Mouse (Mus musculus): Measurements from ENCODE around the gene Slc12a8. TPM values are rescaled to one million over a fixed set of nuclear protein-coding genes. Genes with fewer than 3 reads are reported as not detected.

Gene Slc12a8
- total RNA-seq, 2 experiments from 2014 or later = 0.92 to 1.3 TPM

DNA sequence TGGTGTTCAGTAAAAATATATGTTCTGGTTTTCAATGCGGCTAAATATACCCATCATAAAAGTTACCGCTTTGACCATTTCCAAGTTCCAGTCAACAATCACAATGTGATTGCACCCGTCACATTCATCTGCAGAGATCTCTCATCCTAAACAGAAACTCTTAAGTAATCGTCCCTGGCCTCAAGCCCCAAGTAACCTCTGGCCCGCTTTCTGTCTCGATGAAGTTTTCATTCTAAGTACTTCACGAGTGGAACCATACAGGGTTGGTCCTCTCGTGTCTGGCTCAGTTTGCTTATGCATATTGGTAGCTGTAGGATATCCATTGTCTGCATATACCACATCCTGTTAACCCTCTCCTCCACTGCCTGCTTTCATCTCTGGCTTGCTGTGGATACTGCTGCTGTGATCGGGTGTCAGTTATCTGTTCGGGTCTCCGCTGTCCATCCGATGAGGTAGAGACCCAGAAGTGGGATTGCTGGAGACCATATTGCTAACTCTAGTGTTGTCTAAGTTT, 181.2 kb downstream of the Slc12a8 start:
- DNase-seq = no peak

GRCm38 (mm10) chr16:33700584-33700983, 183.5 kb downstream of the Slc12a8 start:
- DNase-seq = no peak

DNA sequence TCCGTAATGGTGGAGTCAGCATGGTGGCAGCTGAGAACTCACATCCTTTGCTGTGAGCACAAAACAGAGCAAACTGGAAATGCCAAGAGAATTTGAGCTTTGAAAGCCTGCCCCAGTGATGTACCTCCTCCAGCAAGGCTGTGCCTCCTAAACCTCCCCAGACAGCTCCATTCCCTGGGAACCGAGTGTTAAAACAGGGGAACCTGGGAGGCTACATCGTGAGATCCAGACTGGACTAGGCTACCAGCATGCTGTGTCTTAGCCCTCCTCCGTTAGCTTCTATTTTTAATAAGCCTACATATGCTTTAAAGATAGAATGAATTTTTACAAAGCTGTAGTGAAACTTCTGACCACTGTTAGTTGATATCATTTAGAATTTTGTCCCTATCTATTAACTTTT, 184.7 kb downstream of the Slc12a8 start:
- DNase-seq = no peak

- DNase-seq = no peak
Measured at GRCm38 (mm10) chr16:33704289-33704688, 187.2 kb downstream of the Slc12a8 start.

- peak; percentile 64 for DNase-seq
Measured at GRCm38 (mm10) chr16:33705258-33705657, 188.1 kb downstream of the Slc12a8 start.

- no peak for DNase-seq
Measured at GRCm38 (mm10) chr16:33706111-33706890, 189.2 kb downstream of the Slc12a8 start.

GRCm38 (mm10) chr16:33708031-33708430, 190.9 kb downstream of the Slc12a8 start:
- no peak for DNase-seq

DNA sequence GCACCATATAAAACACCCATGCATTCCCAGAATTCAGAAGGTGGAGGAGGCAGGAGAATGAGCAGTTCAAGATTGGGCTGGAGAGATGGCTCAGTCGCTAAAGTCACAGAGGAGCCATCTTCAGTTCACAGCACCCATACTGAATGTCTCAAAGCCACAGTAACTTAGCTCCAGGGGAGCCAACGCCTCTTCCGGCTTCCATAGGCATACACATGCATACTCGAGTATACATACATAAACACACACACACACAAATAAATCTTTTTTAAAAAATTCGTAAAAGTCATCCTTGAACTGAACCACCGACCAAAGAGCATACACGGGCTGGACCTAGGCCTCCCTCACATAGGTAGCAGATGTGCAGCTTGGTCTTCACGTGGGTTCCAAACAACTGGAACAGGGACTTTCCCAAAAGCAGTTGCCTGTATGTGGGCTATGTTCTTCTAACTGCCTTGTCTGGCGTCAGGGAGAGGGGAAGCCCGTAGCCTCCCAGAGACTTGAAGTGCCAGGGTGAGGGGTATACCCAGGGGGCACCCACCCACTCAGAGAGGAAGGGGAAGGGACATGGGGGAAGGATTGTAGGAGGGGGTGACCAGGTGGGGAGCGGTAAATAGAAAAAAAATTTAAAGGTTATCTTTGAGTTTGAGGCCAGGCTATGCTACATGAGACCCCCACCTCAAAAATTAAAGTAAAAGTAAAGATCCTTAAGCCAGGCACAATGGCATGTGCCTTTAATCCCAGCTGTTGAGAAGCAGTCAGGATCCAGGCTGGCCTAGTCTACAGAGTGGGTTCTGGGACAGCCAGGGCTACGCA, 191.7 kb downstream of the Slc12a8 start:
- no peak for DNase-seq

Other genes with a start within 250 kb of the Slc12a8 start
- 10 to 100 TPM; 58.3 to 58.5 TPM for gene Zfp148, start 136.5 kb upstream of the Slc12a8 start, total RNA-seq (2021)
- 100 to 1,000 TPM; 226 to 240 TPM for gene Heg1, start 167.0 kb downstream of the Slc12a8 start, total RNA-seq (2021)

All from heart, postnatal 4 days (tissue).